Mouse (Mus musculus) urinary bladder, postnatal 14 days (tissue): ENCODE results near the gene Cd34.

Experiments
- DNase-seq: peaks from one replicate; pipeline ENCODE4 v3.0.0; 2021; ENCODE audit warnings: low spot score

Gene Cd34

DNA sequence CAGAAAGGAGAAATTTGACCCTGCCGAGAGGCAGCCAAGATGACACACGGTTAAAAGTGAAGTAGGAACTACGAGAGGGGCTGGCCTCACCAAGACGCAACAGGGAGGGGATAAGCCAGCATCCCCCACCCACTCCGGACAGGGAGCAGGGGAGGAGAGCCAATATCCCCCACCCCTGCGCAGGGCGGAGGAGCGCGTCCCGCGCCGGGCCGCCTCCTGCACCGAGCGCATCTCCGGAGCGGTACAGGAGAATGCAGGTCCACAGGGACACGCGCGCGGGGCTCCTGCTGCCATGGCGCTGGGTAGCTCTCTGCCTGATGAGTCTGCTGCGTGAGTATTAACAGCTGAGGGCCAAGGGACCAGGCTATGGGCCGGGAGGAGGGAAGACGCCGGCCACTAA is at the start of gene Cd34:
Cd34 (plus strand) TSS at position 105 of the 400 bp plus-strand sequence.
- DNase-seq, result peak; percentile 74

DNA sequence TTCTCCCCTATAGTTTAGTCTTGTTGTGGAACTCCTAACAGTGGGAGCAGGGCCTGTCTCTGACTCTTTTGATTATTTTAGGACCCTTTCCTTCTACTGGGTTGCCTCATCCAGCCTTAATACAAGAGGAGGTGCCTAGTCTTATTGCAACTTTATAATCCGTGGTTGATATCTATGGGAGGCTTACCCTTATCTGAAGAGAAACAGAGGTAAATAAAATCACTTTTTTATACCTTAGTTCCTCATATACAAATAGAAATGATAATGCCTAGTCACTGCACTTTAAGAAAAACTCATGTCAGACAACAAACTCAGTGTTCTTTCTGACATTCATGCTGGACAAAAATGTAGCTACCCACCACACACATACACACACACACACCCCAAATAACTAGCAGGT is 44.1 kb upstream of the Cd34 start:
- no peak for DNase-seq

DNA sequence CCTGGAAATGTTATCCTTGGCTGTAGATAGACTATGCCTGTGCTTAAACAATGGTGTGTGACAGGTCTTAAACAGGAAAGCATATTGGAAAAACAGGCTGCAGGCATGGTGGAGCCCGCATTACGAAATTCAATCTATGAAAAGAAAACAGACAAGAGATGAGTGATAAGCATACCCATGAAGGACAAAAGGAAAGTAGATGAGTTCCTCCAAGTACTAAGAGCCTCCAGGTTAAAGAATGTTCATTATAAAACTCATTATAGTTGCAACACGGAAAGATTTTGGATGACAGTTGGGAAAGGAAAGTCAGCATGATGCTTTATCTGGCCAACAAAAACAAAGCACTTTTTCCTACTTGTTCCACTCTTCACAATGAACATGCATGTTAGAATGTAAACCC is 43.3 kb upstream of the Cd34 start:
- no peak for DNase-seq

DNA sequence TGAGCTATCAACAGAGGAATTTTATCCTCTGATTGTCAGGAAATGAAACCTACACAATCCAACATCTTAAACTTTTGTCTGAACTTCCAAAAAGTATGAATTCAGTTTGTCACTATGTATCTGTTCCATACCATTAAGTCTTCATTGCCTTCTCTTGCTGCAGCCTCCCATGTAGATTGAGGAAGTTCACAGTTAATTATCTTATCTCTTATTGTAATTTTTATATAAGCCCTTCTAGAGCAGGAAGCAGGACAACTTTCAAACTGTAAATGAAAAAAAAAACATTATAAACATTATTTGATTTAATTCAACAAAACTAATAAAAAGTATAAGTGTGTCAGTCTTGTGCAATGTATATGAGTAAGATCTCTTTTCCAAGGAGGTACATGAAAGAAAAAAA is 37.5 kb upstream of the Cd34 start:
- no peak for DNase-seq

DNA sequence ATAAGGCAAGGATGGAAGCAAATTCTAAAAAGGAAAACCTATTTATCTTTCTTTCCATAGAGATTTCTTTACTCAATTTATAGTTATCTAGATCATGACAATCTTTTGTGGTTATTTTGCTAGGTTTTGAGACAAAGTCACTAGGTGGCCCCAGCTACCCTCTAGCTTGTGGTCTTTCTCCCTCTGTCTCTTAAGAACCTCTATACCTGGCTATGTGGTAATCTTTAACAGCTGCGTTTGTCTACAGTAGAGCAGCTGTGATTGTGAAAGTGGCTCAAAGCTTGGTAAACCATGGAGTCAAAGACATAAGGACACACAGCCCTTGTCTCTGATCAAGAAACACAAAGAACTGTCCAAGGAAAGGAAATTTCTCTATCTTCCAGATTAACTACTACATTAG is 36.8 kb upstream of the Cd34 start:
- DNase-seq, result no peak

DNA sequence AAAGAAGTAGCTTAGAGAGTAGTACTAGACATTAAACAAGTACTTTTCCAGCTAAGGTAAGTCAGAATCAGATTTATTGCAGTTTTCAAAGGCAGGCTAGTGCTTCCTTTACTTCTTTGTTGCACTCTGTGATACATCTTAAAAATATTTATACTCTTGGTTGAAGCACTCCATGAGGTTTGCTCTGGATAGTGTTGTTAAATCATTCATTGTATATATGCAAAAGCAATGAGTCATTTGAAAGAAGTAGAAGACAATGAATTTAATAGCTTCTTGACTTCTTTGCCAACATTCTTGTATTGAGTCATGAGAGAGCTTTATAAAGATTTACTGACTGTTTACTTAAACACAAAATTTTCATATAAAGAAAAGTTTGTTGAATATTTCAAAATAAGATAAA is 29.7 kb upstream of the Cd34 start:
- no peak for DNase-seq

DNA sequence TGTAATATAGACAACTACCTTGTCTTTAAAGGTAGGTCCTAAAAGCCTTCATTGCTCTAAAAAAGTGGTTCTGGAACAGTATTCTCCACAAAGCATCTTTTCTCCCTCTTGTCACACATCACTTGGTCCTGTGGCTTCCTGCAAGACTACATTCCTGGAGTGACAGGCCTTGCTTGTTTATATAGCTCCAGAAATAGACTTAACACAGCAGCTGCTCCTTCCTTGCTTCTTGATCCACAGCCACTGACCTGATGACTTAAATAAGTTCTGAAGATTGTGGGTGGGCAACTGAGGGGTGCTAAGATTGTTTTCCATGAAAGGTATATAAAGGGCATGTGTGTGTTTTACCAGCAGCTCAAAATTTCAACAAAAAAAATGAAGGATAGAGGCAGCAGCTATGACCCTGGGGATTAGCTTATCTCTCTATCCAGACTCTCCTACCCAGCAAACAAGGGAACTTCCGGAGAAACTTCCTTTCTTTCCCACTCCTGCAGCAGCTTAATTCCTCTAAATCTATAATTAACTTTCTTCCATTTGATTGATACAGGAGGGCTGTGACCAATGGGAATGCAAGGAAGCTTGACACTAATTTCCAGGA is 12.8 kb upstream of the Cd34 start:
- DNase-seq, result no peak

DNA sequence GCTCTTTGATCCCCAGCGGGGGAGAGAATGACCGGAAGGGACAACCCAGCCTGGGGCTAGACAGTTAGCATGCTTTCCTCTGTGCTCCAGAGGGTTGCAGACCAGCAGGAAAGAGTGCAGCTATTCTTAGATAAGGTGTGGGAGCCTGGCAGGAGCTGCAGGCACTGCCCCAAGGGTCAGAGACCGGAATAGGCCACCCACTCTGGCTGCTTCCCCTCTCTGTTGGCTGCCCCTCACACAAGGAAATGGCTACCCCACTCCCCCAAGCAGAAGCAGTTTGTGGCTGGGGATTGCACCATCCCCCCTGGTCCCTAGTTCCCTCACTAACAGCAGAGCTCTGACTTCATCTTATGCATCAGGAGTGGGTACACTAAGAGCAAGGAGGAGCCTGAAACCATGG is 10.7 kb upstream of the Cd34 start:
- no peak for DNase-seq

DNA sequence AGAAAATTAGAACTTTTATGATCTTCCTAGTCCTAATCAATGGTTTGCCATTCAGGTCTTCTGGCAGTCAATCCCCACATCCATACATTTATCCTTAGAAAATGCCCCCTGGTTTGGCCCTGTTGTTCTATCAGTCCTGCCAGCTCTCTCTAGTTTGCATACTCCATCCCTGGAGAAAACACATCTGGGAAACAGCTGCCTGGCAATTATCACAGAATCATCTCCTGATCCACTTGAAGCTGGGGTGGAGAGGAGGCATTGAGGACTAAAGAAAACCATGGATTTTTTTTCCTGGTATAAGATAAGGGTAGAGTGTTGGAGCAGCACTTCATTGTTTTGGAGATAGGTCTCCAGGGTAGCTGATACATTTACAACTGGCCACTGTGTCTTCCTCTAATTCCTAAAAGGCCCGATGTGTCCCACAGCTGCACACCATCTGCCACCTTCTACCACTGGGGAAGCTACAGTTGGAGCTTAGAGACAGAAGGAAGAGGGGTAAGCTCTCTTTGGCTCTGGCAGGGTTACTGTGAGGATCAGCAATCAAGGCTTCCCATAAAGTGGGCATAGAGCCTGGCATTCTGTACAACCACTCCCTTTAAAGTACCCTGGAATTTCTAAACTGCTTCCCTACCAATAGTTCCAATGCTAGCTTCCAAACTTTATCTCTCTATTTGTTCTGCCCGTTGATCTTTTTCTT is 9.2 kb upstream of the Cd34 start:
- DNase-seq, result no peak

DNA sequence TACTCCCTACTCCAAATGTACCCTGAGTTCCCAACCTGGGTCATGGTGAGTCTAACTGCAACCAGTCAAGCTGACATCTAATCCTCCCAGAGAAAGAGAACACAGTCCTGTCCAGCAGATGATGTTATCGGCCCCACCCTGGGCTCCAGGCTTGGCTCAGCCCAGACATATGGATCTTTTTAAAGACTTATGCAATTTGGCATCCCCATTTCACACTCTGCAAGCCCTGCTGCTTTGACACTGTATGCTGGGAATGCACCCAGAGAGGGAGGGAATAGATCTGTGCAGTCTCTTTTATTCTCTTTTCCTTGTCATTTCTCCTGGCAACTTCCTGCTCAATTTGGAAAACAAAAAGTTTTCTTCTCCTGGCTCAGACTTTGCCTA is 8.7 kb upstream of the Cd34 start:
- DNase-seq, result peak; percentile 58

DNA sequence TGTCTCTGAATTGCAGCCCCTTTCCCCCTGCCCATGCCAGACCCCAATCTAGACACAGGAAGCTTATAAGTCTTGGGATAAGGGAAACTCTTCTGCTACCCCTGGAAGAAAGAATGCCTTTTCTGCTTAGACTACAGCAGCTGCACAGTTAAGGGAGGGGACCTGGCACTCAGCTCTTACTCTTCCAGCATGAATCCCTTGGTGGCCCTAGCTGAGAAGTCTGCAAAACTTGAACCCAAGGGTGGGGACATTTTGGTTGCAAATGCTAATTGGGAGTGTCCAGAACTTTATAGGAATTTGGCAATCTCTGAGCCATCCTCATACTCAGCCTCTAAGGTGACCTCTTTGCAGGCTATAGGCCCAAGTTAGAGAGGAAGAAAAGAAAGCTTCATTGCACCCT is 7.9 kb upstream of the Cd34 start:
- DNase-seq, result peak; percentile 31

DNA sequence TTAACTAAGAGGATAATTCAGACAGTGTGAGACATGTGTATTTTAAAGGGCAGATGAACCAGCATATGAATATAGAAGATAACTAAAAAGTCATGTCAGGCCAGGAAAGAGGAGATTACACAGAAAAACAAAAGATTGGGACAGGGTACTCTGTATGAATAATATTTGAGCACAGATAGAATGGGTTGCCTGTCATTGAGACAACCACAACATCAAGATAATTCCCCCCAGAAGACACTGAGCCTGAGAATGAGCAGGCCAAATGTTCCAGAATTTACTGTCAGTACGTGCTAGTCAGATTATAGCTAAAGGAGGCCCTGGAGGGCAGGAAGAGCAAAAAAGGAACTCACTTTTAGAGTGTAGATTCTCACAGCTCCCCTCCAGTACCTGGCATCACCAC is 3.3 kb upstream of the Cd34 start:
- DNase-seq, result no peak

DNA sequence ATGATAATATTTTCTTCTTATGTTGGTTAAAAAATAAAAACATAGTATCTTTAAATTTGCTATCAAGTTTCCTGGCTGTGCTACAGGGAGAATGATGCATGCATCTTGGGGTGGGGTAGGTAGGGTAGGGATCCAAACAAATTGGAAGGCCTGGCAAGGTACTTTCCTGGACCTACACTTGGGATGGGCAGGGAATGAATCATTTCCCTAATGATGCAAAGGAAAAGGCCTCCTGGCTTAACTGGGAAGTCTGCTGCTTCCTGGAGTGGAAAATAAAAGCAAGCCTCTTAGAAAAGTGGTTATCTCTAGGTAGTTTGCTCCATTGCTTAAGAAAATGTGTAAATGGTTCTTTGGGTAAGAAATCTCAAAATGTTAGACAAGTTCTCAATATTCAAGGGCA is 2.9 kb downstream of the Cd34 start:
- DNase-seq, result no peak

DNA sequence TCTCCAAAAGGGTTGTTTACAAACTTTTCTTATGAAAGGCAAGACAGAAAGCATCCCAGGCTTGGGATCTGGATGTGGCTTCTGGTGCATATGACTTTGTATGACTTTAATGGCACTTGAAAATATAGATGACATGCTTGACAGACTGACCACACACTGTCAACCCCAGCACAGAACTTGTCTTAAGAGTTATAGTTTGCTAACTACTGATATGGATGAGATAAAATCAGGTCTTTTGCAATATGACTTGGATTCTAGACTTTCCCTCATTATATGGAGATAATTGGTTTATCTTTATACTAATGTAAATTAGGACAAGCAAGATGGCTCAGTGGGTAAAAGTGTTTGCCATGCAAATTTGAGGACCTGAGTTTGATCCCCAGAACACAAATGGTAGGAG is 4.3 kb downstream of the Cd34 start:
- no peak for DNase-seq

DNA sequence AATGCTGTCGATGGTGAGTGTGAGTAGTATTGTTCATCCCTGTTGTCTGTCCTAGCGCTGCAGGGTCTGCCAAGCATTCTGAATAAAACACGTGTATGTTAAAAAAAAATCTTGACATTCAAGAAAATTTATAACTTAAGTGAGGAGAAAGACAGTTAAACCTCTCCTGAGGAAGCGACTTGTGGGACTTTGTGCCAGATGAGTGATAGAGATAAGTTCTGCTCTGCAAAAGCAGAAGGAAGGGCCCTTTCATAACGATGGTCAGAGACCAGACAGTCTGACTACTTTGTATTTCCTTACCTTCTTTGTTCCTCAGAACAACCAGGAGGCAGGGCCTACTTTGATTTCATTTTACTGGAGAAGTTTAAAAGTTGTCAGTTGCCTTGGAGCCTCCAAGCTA is 4.9 kb downstream of the Cd34 start:
- no peak for DNase-seq

DNA sequence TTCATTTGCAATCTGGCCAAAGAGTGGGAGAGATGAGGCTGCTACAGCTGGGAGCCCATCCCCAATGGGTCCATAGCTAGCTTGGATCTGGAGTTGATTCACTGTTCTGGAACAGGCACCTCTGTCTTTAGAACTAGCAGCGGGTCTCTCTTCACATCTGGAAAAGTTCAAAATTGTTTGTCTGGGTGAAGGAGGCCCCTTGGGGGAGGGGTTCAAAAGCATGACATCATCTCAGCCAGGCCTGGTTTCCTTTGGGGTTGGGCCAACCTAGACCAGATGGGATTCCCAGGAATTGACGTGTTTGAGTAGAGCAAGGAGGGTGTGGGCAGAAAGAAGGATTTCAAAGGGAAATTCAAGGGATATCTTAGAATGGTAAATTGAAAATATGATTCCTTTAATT is 6.8 kb downstream of the Cd34 start:
- peak; percentile 37 for DNase-seq

DNA sequence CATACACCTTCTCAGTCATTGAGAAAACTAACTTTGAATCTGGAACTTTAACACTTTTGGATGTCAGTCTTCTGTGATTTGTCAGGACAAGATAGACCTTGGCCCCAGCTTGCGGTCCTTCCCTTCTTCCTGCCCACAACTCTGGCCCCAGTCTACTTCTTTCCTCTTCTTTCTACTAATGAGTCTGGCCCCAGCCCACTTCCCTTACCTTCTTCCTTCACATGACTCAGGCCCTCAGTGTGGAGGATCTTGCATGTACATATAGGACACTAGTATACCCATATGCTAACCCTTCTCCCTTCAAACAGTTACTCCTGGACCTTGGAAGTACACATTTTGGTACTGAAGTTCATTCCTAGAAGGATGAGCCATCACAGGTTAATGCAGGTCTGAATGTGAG is 7.8 kb downstream of the Cd34 start:
- DNase-seq, result no peak

DNA sequence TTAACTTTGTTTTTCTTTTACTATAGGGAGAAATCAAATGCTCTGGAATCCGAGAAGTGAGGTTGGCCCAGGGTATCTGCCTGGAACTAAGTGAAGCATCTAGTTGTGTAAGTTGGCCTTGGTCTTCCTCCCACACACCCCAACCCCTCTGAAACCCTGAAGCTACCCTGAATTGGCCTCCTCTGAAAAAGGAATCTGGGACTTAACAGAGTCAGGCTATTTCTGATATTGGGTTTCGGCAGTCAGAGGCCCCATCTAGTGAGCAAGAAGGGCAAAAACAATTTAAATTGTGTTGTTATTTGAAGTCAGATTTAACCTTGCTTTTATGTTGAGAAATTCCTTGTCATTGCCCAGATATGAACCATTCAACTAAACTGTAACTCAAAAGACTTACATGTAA is 12.3 kb downstream of the Cd34 start:
- no peak for DNase-seq

DNA sequence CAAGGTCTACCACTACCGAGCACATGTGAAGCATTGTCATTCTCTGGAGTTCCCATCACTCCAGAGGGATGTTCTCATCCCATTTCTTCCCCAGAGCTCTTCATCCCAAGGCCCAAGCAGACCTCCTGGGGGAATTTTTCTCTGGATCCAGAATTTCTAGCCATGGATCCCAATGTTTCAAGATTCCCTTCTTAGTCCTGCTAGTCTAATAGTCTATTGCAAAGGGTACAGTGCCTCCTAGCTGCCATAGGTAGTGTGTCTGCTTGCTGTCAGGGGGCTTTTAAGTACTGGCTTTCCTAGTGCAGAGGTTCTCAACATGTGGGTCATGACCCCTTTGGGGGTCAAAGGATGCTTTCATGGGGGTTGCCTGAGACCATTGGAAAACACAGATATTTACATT is 14.3 kb downstream of the Cd34 start:
- DNase-seq, result no peak

DNA sequence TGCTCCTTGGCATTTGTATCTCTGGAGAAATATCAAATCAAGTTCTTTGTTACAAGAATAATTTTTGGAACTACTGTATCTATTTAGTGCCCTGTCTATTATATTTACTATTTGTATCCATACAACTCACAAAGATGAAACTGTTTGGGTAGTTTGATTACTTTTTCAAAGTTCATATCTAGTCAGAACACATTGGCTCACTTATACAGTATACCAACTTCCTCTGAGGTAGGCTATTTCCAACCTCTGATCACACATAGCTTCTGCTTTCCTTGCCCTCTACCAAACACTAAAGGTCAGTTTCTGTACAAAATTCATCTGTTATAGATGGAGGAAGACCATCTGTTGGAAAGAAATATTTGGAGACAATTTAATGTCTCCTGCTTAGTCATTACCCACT is 16.1 kb downstream of the Cd34 start:
- DNase-seq, result no peak

DNA sequence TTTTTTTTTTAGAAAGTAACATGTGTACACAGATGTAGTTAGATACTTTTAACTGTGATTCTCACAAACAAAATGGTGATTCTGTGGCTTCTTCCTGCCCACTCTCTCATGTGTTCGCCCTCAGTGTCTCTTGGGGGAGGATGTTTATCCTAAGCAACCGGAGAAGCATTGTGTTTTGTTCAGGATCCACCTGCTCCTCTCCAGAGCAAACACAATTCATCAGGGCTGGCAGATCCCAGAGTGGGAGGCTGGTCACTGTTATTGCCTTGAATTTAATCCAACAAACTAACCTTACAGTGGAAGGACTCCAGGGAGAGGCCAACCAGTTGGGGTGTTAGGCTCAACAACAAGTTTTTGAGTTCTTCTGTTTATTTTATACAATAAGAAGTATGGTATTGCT is 17.1 kb downstream of the Cd34 start:
- DNase-seq, result no peak

DNA sequence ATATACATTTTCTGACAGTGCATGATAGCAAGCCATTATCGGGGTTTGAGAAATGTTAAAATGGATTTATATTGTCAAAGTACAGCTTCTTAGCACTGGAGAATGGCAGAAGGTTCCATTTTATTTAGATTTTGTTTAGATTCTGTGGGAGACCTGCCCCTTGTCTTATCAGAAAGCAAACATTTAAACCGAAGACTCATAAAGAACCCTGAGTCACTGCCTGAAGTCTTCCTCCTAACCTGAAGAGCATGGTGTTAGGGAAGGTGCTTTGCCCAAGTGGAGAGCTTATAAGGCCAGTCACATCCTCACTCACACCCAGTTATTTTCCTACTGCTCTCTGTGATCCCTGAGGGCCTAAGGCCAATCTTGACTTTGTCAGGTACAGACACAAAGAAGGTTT is 18.4 kb downstream of the Cd34 start:
- no peak for DNase-seq

DNA sequence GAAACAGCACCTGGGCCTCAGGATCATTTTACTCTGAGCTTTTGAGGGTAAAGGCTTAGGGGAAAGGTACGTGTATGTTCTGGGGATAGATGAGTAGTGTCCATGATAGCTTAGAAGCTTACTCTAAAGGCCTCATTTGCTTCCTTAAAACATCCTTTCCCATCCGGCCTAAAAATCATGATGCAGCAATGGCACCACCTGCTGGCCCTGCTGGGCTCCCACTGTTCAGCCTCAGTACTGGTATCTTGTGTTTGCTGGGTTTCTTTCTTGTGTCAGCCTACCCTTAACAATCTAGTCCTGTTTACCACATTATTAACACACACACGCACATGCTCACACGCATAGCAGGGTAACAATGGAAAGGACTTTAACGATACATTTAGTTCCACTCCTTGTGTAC is 23.6 kb downstream of the Cd34 start:
- peak; percentile 63 for DNase-seq

DNA sequence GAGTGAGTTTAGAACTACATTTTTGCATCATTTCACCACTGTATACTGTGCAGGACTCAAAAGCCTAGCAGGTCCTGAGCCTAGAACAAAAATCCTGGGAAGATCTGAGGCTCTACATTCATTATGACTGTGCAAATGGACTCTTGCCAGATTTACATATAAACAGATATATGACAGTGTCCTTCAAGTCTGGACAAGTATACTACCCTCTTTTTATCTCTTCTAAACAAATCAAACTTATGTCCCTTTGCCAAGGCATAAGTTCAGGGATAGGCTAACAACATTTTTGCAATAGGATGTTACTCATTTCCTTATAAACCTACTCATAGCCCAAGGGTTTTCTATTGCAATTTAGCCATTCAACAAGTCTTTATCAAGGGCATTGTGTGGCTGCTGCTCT is 24.1 kb downstream of the Cd34 start:
- DNase-seq, result no peak
